Mouse (Mus musculus) ES-Bruce4 (cell line): ENCODE data around the gene Myl6b.

ENCODE experiments used
- CTCF ChIP-seq: IDR thresholded peaks from one replicate; pipeline ENCODE4 v1.8.1; 2011; ENCODE audit warnings: low read depth, low read length
- POLR2A ChIP-seq: IDR thresholded peaks from one replicate; pipeline ENCODE4 v1.8.1; 2011; ENCODE audit warnings: low read length; ENCODE audit not compliant: insufficient read depth

GRCm38 (mm10) chr10:128509831-128510230 lies 11.3 kb upstream of the Myl6b start:
- TF ChIP-seq CTCF (no peak), POLR2A (no peak)
